Mouse (Mus musculus): ENCODE results near the gene Hspb8. TPM values are rescaled to one million over a fixed set of nuclear protein-coding genes. Genes with fewer than 3 reads are reported as not detected.

The Hspb8 gene
- total and polyA plus RNA-seq, 3 experiments = not detected

- Histone ChIP-seq H3K36me3 (replicated peaks in 1 of 2; ENCODE audit: control insufficient read depth in 1 of 2, insufficient read depth in 1 of 2, low read length in 1 of 2) (no peaks in the 10 kb centered on the region), H3K4me1 (ENCODE audit: control insufficient read depth in 1 of 2, insufficient read depth in 2 of 2) (no peaks in the 10 kb centered on the region), H3K4me2 (ENCODE audit: insufficient read depth, low read depth, poor library complexity, severe bottlenecking) (no peak overlapping the region), H3K79me2 (replicated peaks; ENCODE audit: control insufficient read depth, extremely low read depth, insufficient read depth, poor library complexity, severe bottlenecking) (no peaks in the 10 kb centered on the region), H3K27ac (ENCODE audit: insufficient read depth, low read depth) (no peak overlapping the region), H3K27me3 (replicated peaks) (no peaks in the 10 kb centered on the region), H3K9me3 (replicated peaks; ENCODE audit: low read length) (peaks cover 68% of the 10 kb centered on the region), H3K4me3 (replicated peaks in 1 of 3; ENCODE audit: low read depth in 2 of 3, low read length in 2 of 3, poor library complexity in 1 of 3) (no peak overlapping the region), H3K9ac (ENCODE audit: insufficient read depth, low read depth) (no peak overlapping the region)
- no peak for TF ChIP-seq MAX (IDR thresholded peaks at IDR 0.05; ENCODE audit: low read length)
- no peak for TF ChIP-seq IRF4 (IDR thresholded peaks at IDR 0.05; ENCODE audit: low read depth, low read length)
- no peak for TF ChIP-seq ELF1 (IDR thresholded peaks at IDR 0.05; ENCODE audit: low read depth, low read length)
- TF ChIP-seq E2F4 (IDR thresholded peaks at IDR 0.05; ENCODE audit: insufficient replicate concordance, low read depth, low read length) = no peak
- no peak for TF ChIP-seq GABPA (IDR thresholded peaks at IDR 0.05; ENCODE audit: insufficient replicate concordance, low read depth, low read length)
- no peak for TF ChIP-seq JUND (conservative IDR thresholded peaks at IDR 0.05; ENCODE audit: low read depth, low read length)
- TF ChIP-seq MEF2A (IDR thresholded peaks at IDR 0.05; ENCODE audit: borderline replicate concordance, low read depth, low read length) = no peak
- TF ChIP-seq NRF1 (IDR thresholded peaks at IDR 0.05; ENCODE audit: low read depth, low read length) = no peak
- TF ChIP-seq POLR2AphosphoS2 (IDR thresholded peaks at IDR 0.05; ENCODE audit: low read depth, low read length) = no peak
- in situ Hi-C loops (cut with MboI; ENCODE audit: low pct_ligation_motif_present, low pct_unique_long_range_greater_than_20kb, low sequenced_read_pairs) = no loop called here
- no peak for DNase-seq (ENCODE audit: extremely low read depth)
- dilution Hi-C loops (cut with MboI; ENCODE audit: extremely low pct_ligation_motif_present, extremely low pct_unique_long_range_greater_than_20kb, low sequenced_read_pairs) = no loop called here
Observed at GRCm38 (mm10) chr5:116449522-116450225, 27.0 kb upstream of the Hspb8 start.

- Histone ChIP-seq H3K79me2 (replicated peaks; ENCODE audit: control insufficient read depth, extremely low read depth, insufficient read depth, poor library complexity, severe bottlenecking) (no peaks in the 10 kb centered on the region), H3K4me3 (replicated peaks in 1 of 3; ENCODE audit: low read depth in 2 of 3, low read length in 2 of 3, poor library complexity in 1 of 3) (no peak overlapping the region), H3K9me3 (replicated peaks; ENCODE audit: low read length) (peaks cover 75% of the 10 kb centered on the region), H3K9ac (ENCODE audit: insufficient read depth, low read depth) (no peak overlapping the region), H3K27me3 (replicated peaks) (no peaks in the 10 kb centered on the region), H3K4me1 (ENCODE audit: control insufficient read depth in 1 of 2, insufficient read depth in 2 of 2) (no peaks in the 10 kb centered on the region), H3K4me2 (ENCODE audit: insufficient read depth, low read depth, poor library complexity, severe bottlenecking) (no peak overlapping the region), H3K27ac (ENCODE audit: insufficient read depth, low read depth) (no peak overlapping the region), H3K36me3 (replicated peaks in 1 of 2; ENCODE audit: control insufficient read depth in 1 of 2, insufficient read depth in 1 of 2, low read length in 1 of 2) (no peaks in the 10 kb centered on the region)
- TF ChIP-seq USF2 (conservative IDR thresholded peaks at IDR 0.05; ENCODE audit: low read depth, low read length) (no peak), MAFK (IDR thresholded peaks at IDR 0.05; ENCODE audit: insufficient replicate concordance, low read length) (no peak), BHLHE40 (IDR thresholded peaks at IDR 0.05; ENCODE audit: low read depth, low read length) (no peak), JUND (conservative IDR thresholded peaks at IDR 0.05; ENCODE audit: low read depth, low read length) (no peak), PAX5 (IDR thresholded peaks at IDR 0.05; ENCODE audit: low read length) (no peak), IRF4 (IDR thresholded peaks at IDR 0.05; ENCODE audit: low read depth, low read length) (no peak), CHD2 (IDR thresholded peaks at IDR 0.05; ENCODE audit: low read length) (no peak), ZNF384 (IDR thresholded peaks at IDR 0.05; ENCODE audit: low read depth, low read length) (no peak), USF1 (IDR thresholded peaks at IDR 0.05; ENCODE audit: low read depth, low read length) (no peak), KAT2A (IDR thresholded peaks at IDR 0.05; ENCODE audit: insufficient replicate concordance, low read length) (no peak), TCF12 (IDR thresholded peaks at IDR 0.05; ENCODE audit: low read depth, low read length) (no peak), ELF1 (IDR thresholded peaks at IDR 0.05; ENCODE audit: low read depth, low read length) (no peak), POLR2AphosphoS2 (IDR thresholded peaks at IDR 0.05; ENCODE audit: low read depth, low read length) (no peak), ETS1 (conservative IDR thresholded peaks at IDR 0.05; ENCODE audit: low read depth, low read length) (no peak), MAZ (IDR thresholded peaks at IDR 0.05; ENCODE audit: low read depth, low read length) (no peak), ZKSCAN1 (IDR thresholded peaks at IDR 0.05; ENCODE audit: borderline replicate concordance, low read depth, low read length) (no peak), RAD21 (IDR thresholded peaks at IDR 0.05; ENCODE audit: low read depth, low read length) (no peak), SIN3A (IDR thresholded peaks at IDR 0.05; ENCODE audit: low read length) (no peak), MAX (IDR thresholded peaks at IDR 0.05; ENCODE audit: low read length) (no peak), MEF2A (IDR thresholded peaks at IDR 0.05; ENCODE audit: borderline replicate concordance, low read depth, low read length) (no peak)
- dilution Hi-C loops (cut with MboI; ENCODE audit: extremely low pct_ligation_motif_present, extremely low pct_unique_long_range_greater_than_20kb, low sequenced_read_pairs) = no loop called here
- in situ Hi-C loops (cut with MboI; ENCODE audit: low pct_ligation_motif_present, low pct_unique_long_range_greater_than_20kb, low sequenced_read_pairs) = no loop called here
- no peak for DNase-seq (ENCODE audit: extremely low read depth)
Observed at GRCm38 (mm10) chr5:116448409-116449191, 25.9 kb upstream of the Hspb8 start.
